Mouse (Mus musculus): ENCODE data around the gene Gm4985. TPM values are rescaled to one million over a fixed set of nuclear protein-coding genes. Genes with fewer than 3 reads are reported as not detected.
"Not testable (repeated sequence)": the region's sequence is repeated elsewhere in the genome, so short reads cannot be mapped to it uniquely, and the experiment has no call there.

Gene Gm4985
- not detected for total RNA-seq (2021)
- long read RNA-seq, result 0 reads

DNA sequence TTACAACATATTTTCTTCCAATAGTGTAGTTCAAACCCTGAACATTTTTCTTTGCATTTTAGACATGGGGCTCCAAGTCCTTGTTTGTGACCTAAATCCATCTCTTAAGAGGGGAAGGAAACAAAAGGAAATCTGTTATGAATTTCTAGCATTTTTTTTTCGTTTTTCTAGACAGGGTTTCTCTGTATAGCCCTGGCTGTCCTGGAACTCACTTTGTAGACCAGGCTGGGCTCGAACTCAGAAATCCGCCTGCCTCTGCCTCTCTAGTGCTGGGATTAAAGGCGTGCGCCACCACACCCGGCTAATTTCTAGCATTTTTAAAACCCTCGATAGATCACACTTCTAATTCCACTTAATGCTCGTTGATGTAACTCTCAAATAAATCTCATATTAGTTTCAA lies at the start of gene Gm4985:
Gene Gm4985 (minus strand): TSS at position 101 of the 400 bp plus-strand sequence.
- not testable (repeated sequence) for DNase-seq (ENCODE audit: low spot score in 2 of 2)

GRCm38 (mm10) chrX:23954161-23954560 lies 4.6 kb downstream of the Gm4985 start:
- no peak for DNase-seq (ENCODE audit: low spot score in 2 of 2)

Small RNAs within 50 kb of the gene (microRNA-seq; reads per million reads assigned to microRNA genes)
- 0 reads per million in 2 experiments for gene Gm25299

Other genes starting within 250 kb of the Gm4985 start
- not detected for gene Gm4907, start 76.4 kb downstream of the Gm4985 start, total RNA-seq (2021)

All from layer of hippocampus, postnatal 10 days (tissue).